Mouse (Mus musculus) thymus, adult 18-20 months (tissue): ENCODE measurements around the gene Efna5.

Experiments used
- DNase-seq, 2 experiments: peaks; one replicate each; pipeline ENCODE4 v3.0.0; 2022; ENCODE audit warnings: mixed read lengths in 2 of 2

Gene Efna5

GRCm38 (mm10) chr17:62745286-62745685, 135.8 kb downstream of the Efna5 start:
- DNase-seq: no peak

- DNase-seq: no peak
Measured at GRCm38 (mm10) chr17:62744239-62744638, 136.9 kb downstream of the Efna5 start.

GRCm38 (mm10) chr17:62741702-62742101, 139.4 kb downstream of the Efna5 start:
- no peak for DNase-seq

GRCm38 (mm10) chr17:62741020-62741419, 140.1 kb downstream of the Efna5 start:
- DNase-seq: no peak

GRCm38 (mm10) chr17:62739993-62740392, 141.1 kb downstream of the Efna5 start:
- no peak for DNase-seq

- no peak for DNase-seq
Measured at GRCm38 (mm10) chr17:62737404-62737803, 143.7 kb downstream of the Efna5 start.

- DNase-seq: no peak
Measured at GRCm38 (mm10) chr17:62735943-62736342, 145.2 kb downstream of the Efna5 start.

- no peak for DNase-seq
Measured at GRCm38 (mm10) chr17:62734901-62735300, 146.2 kb downstream of the Efna5 start.

GRCm38 (mm10) chr17:62734067-62734466, 147.1 kb downstream of the Efna5 start:
- no peak for DNase-seq

- no peak for DNase-seq
Measured at GRCm38 (mm10) chr17:62729754-62730470, 151.2 kb downstream of the Efna5 start.

GRCm38 (mm10) chr17:62728142-62728917, 152.8 kb downstream of the Efna5 start:
- no peak for DNase-seq

GRCm38 (mm10) chr17:62726102-62726501, 155.0 kb downstream of the Efna5 start:
- no peak for DNase-seq

- no peak for DNase-seq
Measured at GRCm38 (mm10) chr17:62722962-62723361, 158.2 kb downstream of the Efna5 start.

GRCm38 (mm10) chr17:62721595-62721994, 159.5 kb downstream of the Efna5 start:
- no peak for DNase-seq

GRCm38 (mm10) chr17:62720740-62721450, 160.2 kb downstream of the Efna5 start:
- DNase-seq: no peak

GRCm38 (mm10) chr17:62717426-62718131, 163.5 kb downstream of the Efna5 start:
- no peak for DNase-seq

- no peak for DNase-seq
Measured at GRCm38 (mm10) chr17:62713455-62713854, 167.7 kb downstream of the Efna5 start.

GRCm38 (mm10) chr17:62706418-62706817, 174.7 kb downstream of the Efna5 start:
- no peak for DNase-seq

- no peak for DNase-seq
Measured at GRCm38 (mm10) chr17:62702020-62702814, 178.9 kb downstream of the Efna5 start.

GRCm38 (mm10) chr17:62700791-62701602, 180.1 kb downstream of the Efna5 start:
- DNase-seq: no peak

GRCm38 (mm10) chr17:62694958-62695437, 186.1 kb downstream of the Efna5 start:
- DNase-seq: no peak
